Mouse (Mus musculus): ENCODE measurements at regions not wholly inside any gene's neighbourhood (a gene's known extent, or its start where the extent isn't known, plus 50 kb on each side); places are given as distances from the start of the nearest gene placed in this dataset.

DNA sequence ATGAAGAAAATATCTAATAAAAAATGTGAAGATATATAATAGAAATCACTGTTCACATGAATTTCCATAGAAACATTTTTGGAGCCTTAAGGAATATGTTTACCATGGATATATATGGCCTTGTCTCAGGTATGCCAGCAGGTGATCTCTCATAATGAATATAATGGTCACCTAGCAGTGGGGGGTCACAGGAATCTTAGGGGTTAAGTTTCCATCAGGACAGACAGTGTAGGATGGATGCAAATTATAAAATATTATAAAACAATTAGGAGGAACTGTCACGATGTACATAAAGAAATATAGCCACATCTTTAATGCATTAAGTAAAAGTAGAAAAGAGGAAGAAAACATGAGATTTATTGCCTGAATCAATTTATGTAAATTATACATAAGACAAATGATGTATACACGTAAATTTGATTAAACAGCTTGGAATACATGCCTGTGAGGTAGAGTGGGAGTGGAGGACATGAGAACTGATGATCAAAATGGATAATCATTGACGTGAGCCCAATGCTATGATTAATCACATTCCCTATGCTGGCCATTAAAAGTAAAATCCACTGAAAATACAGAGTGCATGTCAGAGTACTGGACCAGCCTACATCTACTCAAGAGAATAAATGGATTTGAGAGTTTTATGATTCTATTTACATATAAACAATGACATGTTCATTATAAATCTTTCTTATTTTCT is 693.0 kb upstream of the Gpc5 start:
- Histone ChIP-seq H3K4me1 (replicated peaks; ENCODE audit: control insufficient read depth, insufficient read depth) (no peaks in the 10 kb centered on the region), H3K9ac (ENCODE audit: low read length) (no peak overlapping the region), H3K27me3 (ENCODE audit: control insufficient read depth, insufficient read depth, low read length) (no peaks in the 10 kb centered on the region), H3K27ac (replicated peaks) (no peak overlapping the region), H3K36me3 (ENCODE audit: control insufficient read depth, insufficient read depth, low read length) (no peaks in the 10 kb centered on the region), H3K9me3 (ENCODE audit: control insufficient read depth, low read length) (no peaks in the 10 kb centered on the region), H3K4me3 (ENCODE audit: low read depth, low read length) (no peak overlapping the region), H3K4me2 (replicated peaks; ENCODE audit: low read depth) (no peak overlapping the region)
- TF ChIP-seq CTCF (IDR thresholded peaks at IDR 0.05; ENCODE audit: low read depth) (no peak), EP300 (optimal IDR thresholded peaks at IDR 0.05) (no peak)
- ATAC-seq (ENCODE audit: low FRiP score, low TSS enrichment), result no peak
- 76% methylated on average over 3 of the region's 3 CpGs for WGBS
- no peak for DNase-seq (ENCODE audit: low spot score)

- 84% methylated on average over 3 of the region's 3 CpGs for WGBS
- no peak overlapping the region for H3K27ac ChIP-seq (replicated peaks)
- no peak overlapping the region for H3K9ac ChIP-seq (ENCODE audit: low read length)
These were observed 673.2 kb upstream of the Gpc5 start for GRCm38 (mm10) chr14:114418851-114419250.

GRCm38 (mm10) chr14:114425475-114425874 is 666.5 kb upstream of the Gpc5 start:
- WGBS, result 65% methylated on average over 2 of the region's 2 CpGs
- Histone ChIP-seq H3K27ac (replicated peaks) (no peak overlapping the region), H3K9me3 (ENCODE audit: control insufficient read depth, low read length) (no peaks in the 10 kb centered on the region), H3K4me1 (replicated peaks; ENCODE audit: control insufficient read depth, insufficient read depth) (no peaks in the 10 kb centered on the region), H3K4me3 (ENCODE audit: low read depth, low read length) (no peak overlapping the region), H3K36me3 (ENCODE audit: control insufficient read depth, insufficient read depth, low read length) (no peaks in the 10 kb centered on the region), H3K9ac (ENCODE audit: low read length) (no peak overlapping the region), H3K4me2 (replicated peaks; ENCODE audit: low read depth) (no peak overlapping the region), H3K27me3 (ENCODE audit: control insufficient read depth, insufficient read depth, low read length) (no peaks in the 10 kb centered on the region)
- no peak for TF ChIP-seq EP300 (optimal IDR thresholded peaks at IDR 0.05)
- TF ChIP-seq CTCF (IDR thresholded peaks at IDR 0.05; ENCODE audit: low read depth), result no peak
- DNase-seq (ENCODE audit: low spot score) (no peak), ATAC-seq (ENCODE audit: low FRiP score, low TSS enrichment) (no peak)

More at GRCm38 (mm10) chr14:114418851-114419250, 673.2 kb upstream of the Gpc5 start:
- DNase-seq (ENCODE audit: low spot score) (no peak), ATAC-seq (ENCODE audit: low FRiP score, low TSS enrichment) (no peak)
- H3K9me3 ChIP-seq (ENCODE audit: control insufficient read depth, low read length), result no peaks in the 10 kb centered on the region
- H3K4me2 ChIP-seq (replicated peaks; ENCODE audit: low read depth), result no peak overlapping the region
- no peak for TF ChIP-seq EP300 (optimal IDR thresholded peaks at IDR 0.05)
- TF ChIP-seq CTCF (IDR thresholded peaks at IDR 0.05; ENCODE audit: low read depth), result no peak
- no peaks in the 10 kb centered on the region for H3K4me1 ChIP-seq (replicated peaks; ENCODE audit: control insufficient read depth, insufficient read depth)
- no peaks in the 10 kb centered on the region for H3K36me3 ChIP-seq (ENCODE audit: control insufficient read depth, insufficient read depth, low read length)
- no peak overlapping the region for H3K4me3 ChIP-seq (ENCODE audit: low read depth, low read length)
- H3K27me3 ChIP-seq (ENCODE audit: control insufficient read depth, insufficient read depth, low read length), result no peaks in the 10 kb centered on the region
